Mouse (Mus musculus) erythroid progenitor cell, adult 5-6 weeks (primary cell): ENCODE data around the gene Rps4x. TPM values are rescaled to one million over a fixed set of nuclear protein-coding genes. Genes with fewer than 3 reads are reported as not detected.
"Not testable (repeated sequence)": the region's sequence is repeated elsewhere in the genome, so short reads cannot be mapped to it uniquely, and the experiment has no call there.

Experiments used
- ATAC-seq: replicated peaks from 2 replicates; pipeline ENCODE4 v1.8.0; 2016; ENCODE audit warnings: moderate number of reproducible peaks, mild to moderate bottlenecking, moderate TSS enrichment, inconsistent platforms; ENCODE audit not compliant: poor library complexity, low FRiP score, severe bottlenecking
- total RNA-seq, 2 experiments: library from RNA; stranded (forward) in 1 of 2; stranded (reverse) in 1 of 2; fragments of 150-400 nt in 1 of 2; fragments of 186-747, 209-891 nt in 1 of 2; gene quantifications; 2 replicates each; pipeline versions ENCODE4 v1.2.3 to v1.2.4; 2015 to 2017; ENCODE audit warnings: low replicate concordance in 2 of 2

Gene Rps4x
- total RNA-seq (2015; ENCODE audit: low replicate concordance): 982 and 1,015 TPM in 2 replicates
- total RNA-seq (2017; ENCODE audit: low replicate concordance): 394 and 635 TPM in 2 replicates

DNA sequence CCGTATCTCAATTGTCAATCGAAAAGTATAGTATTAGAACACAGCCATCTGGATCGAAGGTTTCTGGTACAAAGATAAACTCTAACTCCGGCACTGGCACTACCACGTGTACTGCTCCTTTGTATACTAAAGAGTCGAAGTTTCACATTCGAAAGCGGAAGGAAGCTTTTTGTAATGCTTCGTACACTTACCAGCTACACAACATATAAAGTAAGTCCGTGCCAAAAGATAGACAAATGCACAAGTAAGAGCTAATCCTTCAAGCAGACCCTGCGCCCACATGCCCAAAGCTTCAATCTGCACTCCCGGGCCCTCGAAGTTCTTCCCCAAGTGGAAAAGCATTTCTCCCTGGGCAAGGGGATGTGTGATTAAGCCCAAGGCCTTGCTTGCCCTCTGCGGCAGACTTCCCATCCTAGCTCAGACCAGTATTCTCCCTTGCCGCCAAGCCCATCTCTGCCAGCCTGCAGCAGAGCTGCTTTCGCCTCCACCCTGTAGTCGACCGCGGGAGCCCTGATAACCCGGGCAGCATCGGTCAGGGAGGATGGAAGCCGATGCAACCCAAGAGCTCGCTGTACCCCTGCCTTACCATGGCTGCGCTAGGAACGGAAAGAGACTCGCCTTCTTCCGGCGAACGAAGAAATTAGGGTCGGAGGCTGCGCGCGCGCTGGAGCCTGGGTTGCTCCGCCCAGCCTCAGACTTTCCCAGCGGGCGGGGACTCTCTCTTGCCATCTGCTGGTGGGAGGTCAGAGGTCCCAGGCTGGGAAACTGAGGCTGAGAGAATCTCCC is at the start of gene Rps4x:
Rps4x (minus strand) TSS at position 683 of the 786 bp plus-strand sequence.
- ATAC-seq: peak; percentile 95

DNA sequence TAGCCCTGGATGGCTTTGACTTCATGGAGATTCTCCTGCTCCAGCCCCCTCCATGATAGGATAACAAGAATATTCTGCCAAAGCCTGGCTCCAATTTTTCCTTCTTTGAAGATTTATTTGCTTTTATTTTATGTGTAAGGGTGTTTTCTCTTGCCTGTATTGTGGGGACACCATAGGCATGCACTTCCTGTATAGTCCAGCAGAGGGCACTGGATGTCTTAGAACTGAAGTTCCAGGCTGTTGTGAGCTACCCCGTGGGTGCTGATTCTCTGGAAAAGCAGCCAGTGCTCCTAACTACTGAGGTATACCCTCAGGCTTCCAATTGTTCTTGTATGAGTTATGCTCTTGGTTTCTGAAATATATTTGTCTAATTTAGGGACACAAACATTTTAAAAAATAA is 29.9 kb upstream of the Rps4x start:
- no peak for ATAC-seq

DNA sequence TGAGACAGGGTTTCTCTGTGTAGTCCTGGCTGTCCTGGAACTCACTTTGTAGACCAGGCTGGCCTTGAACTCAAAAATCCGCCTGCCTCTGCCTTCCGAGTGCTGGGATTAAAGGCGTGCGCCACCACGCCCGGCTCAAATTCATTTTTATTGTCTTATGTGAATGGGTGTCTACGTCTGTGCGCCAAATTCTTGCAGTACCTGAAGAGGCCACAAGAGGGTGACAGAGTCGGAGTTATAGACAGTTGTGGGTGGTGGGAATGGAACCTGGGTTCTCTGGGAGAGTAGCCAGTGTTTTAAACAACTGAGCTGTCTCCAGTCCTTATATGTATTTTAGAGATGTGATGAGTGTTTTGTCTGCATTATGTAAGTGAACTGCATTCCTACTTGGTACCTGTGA is 26.2 kb upstream of the Rps4x start:
- not testable (repeated sequence) for ATAC-seq

DNA sequence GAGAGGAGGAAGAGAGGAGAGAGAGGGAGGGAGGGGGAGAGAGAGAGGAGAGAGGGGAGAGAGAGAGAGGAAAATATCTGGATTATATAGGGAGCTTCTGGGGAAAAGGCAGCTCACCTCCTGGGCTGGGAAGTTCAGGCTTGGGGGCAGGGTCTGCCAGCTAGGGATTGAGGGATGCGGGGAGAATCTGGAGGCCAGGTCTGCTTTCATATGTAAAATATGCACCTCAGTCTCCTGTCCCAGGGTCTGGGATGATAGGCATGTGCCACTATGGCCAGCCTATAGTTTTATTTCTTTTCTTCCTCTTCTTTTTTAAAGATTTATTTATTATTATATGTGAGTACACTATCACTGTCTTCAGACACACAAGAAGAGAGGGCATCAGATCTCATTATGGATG is 1.6 kb upstream of the Rps4x start:
- no peak for ATAC-seq

DNA sequence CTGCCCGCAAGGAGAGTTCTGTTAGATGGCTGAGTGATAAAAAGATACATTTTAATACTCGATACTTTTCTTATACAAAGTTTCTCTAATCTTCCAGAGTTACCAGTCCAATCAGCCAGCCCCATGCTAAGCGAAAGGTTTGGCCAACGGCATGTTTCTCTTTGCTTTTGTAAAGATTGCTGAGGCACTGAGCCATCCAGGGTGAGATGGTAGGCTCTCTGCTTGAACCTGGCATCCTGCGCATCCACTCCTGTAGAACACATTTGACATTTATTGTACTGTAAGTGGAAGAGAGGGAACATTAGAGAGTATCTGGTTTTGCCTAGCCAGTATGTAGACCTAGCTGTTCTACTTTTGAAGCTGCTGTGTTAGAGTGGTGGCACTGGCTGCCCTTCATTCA is 387 bp upstream of the Rps4x start:
- 0 out of 2 replicates have a peak, but pooled peaks have one; percentile 6 for ATAC-seq

DNA sequence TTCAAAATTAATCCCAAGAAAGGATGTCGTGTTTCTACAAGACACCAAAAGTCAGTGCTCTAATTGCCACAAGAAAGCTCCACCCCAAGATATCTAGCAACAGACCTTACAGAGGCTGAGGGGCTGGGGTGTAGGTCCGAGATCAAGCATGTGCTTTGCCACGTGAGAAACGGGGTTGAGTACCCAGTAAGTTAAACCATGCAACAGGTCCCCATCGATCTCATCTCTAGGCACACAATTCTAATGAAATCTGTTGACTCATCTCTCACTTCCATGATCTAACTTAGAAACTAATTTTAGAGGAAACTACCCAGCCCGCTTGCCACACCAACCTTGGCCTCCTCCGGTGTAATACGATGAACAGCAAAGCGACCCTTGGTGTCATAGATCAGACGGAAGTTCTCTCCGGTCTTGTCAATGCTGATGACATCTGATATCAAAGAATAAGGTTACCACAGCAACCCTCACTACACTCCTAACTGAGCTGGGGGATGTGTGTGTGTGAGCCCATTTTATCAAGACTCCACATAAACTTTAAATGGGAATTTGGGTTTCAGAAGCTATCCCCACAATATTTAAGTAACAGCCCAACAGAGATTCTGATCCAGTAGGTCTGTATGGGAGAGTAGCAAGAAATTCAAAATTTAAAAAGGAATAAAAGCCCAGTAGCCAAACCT is 2.0 kb downstream of the Rps4x start:
- ATAC-seq: no peak

DNA sequence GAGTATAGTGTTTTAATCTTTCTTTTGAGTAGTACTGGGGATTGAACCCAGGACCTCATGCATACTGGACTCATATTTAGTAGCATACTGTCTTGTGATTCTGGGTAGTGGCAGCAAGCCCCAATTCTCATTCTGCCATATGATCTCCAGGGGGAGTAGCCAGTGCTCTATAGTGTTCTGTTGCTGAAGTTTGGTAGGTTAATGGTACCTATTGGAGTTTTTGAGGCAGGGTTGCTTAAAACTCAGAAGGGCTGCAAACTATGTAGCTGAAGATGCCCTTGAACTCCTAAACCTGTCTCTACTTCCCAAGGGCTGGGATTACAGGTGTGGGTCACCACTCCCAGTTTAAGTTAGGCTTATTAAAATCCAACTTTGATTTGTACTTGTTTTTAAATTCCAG is 6.6 kb downstream of the Rps4x start:
- no peak for ATAC-seq

DNA sequence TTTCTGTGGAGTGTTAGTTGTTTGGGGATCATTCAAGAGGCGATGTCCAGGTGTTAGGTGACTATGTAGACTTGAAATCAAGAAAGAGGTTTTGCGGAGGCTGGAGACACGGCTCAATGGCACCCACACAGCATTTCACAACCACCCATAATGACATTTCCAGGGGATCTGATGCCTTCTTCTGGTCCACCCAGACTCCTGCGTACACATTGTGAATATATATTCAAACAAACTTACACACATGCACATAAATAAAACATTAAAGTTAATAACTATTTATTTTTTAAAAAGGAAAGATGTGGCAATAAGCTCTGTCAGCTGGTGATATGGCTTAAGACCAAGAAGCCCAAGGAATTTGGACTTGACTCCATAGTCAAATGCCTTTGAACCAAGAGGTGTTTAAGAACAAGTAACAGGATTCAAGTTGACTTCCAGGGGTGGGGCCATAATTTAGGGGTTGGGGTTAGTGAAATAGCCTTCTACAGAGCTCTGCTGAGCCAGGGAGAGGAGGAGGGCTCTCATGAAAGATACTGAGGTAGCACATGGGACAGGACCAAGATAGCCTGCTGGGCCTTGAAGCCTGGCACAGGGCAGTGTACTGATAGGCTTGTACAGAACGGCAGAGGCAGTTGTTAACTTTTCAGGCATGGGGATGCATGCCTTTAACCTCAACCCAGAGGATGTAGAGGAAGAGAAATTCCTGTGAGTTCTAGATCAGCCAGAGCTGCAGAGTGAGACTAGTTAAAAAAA is 13.5 kb downstream of the Rps4x start:
- no peak for ATAC-seq

DNA sequence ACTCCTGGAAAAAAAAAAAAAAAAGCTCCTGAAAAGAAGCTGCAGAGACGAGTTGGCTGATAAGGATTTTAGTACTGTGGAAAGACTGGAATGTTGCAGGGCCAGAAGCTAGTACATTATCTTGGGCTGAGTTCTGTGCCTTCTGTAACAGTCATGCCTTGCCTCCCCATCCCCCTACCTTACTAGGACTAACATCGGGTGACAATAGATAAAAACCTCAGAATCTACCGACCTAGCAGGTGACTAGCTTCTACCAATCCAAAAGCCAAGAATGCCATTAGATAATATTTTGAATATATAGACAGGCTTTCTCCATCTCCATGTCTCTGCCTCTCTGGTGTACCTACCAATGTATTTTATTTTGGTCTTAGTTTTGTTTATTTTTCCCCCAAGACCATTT is 18.3 kb downstream of the Rps4x start:
- ATAC-seq: no peak

DNA sequence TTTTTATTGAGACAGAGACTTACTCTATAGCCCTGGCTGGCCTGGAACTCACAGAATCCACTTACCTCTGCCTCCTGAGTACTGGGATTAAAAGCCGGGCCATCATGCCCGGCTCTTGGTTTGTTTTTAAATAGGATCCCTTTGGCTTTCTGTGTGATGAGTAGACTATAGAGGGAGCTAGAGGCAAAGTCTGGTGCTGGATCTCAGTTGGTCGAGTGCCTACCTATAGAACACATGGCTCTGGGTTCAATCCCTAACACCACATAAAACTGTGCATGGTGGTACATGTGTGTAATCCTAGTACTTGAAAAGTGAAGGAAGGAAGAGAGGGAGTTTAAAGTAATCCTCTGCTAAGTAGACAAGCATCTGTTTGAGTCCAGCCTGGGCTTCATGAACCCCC is 19.1 kb downstream of the Rps4x start:
- ATAC-seq: no peak

DNA sequence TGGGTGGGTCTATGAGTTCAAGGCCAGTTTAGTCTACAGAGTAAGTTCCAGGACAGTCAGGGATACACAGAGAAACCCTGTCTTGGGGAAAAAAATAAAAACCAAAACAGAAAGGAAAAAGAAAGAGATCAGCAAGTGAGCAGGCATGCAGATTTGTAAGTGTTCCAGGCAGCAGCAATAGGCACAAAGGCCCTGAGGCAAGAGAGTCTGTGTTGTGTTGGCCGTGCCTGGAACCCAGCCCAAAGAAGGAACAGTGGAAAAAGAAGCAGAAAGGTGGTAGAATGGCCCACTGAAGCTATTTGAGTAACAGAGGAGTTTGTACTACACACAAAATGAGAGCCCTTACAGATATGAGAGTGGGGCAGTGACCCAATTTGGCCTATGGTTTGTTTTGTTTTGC is 19.5 kb downstream of the Rps4x start:
- ATAC-seq: no peak

DNA sequence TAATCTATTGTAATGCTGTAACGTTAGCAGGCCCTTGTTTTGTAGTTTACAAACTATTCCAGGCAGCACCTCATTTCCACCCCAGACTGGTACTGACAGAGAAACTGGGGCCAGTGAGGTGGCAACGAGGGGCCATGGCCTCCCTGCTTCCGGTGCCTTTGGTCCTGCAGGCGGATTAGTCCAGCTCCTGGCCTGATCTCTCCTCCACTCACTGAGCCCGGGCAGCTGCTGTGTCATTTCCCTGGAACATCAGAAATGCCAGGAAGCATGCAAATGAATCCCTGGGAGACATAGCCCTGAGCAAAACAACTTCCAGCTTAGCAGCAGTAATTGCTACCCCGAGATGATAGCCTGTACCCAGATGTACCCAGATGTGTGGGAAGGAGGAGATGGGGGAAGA is 22.2 kb downstream of the Rps4x start:
- ATAC-seq: no peak

DNA sequence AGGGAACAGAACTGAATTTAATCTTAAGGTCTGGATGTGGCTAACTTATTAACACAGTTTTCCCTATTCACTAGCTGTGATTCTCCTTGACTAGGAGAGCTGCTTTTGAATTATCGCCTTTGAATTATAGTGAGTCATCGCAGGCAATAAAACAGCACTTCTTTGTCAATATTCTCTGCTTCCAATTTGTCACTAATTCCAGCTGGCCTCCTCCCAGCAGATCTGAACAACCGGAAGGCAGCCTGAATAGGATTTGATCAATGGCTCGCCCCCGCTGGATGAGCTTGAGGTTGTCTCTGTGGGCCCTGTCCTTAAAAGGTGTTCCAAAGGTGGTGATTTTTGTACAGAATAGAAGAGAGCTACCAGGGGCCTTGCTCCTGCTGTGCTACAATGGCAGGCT is 22.7 kb downstream of the Rps4x start:
- no peak for ATAC-seq

DNA sequence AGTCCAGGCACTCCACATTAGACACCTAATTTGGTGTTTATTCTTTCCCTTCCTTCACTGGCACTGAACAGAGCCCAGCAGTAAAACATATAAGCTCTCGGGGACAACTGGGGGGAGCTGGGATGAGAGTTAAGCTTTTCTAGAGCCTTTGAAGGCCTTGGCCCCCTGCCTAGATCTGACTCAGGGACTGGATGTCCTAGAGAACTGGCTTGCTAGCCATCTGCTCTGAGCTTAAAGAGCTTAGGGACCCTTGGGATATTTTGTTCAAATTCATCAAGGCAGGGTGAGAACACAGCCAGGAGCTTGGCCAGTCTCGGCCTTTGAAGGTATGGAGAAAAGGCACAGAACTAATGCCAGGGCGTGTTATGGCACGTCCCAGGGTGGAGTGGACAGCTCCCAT is 25.7 kb downstream of the Rps4x start:
- ATAC-seq: no peak

DNA sequence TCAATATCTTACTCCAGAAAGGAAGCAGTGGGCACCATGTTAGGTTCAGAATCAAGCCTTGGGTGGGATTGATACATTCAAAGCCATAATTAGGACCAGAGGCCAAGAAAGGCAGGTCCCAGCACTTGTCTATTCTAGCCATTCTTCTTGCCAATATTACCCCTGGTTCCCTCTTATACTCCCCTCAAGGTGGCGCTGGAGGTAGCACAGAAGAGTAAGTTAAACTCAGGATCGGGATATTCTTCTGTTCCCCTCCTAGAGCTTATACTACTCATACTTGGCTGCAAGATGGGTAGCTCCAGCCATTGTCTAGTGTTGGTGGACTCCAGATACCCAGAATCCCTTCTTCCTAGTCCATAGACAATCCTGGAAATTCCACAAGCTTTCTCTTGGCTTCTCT is 26.1 kb downstream of the Rps4x start:
- no peak for ATAC-seq

DNA sequence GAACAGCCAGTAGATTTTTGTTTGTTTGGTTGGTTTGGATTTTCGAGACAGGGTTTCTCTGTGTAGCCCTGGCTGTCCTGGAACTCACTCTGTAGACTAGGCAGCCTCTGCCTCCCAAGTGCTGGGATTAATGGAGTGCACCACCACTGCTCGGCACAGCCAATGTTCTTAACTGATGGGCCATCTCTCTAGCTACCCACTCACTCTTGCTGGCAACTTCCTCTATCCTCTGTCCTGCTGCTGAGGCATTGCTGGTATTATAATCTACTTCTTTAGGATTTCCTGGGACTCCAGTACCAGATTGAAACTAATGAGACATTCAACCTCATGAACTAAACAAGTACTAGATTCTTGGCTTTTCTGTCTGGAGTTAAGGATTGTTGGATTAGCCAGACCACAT is 28.7 kb downstream of the Rps4x start:
- ATAC-seq: no peak

DNA sequence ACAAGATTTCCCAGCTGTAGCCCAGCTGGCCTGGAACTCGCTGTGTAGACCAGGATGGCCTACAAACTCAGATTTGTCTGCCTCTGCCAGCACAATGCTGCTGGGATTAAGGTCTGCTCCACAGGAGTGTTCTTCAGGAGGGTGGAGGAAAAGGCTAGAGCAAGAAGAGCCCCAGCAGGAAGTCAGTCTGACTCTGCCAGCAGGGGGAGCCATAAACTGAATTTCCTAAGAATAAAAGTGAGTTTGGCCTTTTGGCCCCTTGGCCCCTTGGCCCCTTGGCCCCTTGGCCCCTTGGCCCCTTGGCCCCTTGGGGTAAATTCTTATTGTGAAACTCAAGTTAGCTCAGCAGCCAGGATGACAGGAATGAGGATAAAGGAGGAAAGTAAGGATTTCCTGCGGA is 29.4 kb downstream of the Rps4x start:
- no peak for ATAC-seq

DNA sequence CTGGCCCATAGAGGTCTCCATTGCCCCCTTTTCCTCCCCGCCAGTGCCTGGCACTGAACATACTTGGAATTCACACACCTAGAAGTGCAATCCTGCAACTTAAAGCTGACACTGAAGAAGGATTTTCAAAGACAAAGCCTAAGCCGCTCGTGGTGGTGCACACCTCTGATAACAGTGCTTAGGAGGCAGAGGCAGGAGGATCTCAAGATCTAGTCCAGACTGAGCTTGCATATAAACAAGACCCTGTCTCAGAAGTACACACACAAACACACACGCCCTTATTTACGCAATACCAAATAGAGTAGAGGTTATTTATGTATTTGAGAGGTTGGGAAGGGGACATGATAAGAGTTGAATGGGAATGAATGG is 31.8 kb downstream of the Rps4x start:
- no peak for ATAC-seq

DNA sequence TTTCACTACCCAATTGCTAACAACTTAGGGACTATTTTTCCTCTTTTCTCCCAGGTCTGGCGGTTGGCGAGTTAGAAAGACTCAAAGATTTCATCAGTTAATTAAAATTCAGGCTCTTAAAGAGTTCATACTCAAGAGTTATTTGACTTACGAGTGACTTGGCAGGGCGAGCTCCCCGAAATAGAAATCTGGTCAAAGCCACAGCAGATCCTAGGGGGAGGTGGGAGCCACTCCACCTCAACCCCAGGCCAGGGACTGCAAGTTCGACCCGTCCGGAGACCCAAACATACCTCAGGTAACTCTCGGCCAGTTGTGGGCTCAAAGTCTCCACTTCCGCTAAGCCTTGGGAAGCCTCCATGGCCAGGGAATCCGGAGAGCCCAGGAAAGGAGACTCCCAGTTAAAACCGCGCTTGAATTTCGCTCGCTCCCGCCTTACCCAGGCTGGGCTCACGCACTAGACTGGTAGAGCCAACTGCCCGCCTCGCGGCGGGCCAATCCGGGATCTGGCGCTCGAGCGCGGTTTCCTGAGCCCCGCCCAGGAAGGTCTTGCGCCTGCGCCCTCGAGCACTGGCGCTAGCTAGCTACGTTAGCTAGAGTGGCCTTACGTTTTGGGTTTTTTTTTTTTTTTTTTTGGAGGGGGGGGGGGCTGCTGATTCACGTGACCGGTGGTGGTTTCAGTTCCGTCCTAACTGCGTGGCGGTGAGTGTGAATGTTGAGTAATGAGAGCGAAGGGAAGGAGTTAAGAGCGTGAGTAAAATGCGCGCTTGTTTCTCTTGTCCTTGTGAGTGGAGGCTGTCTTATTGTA is 32.4 kb downstream of the Rps4x start, which contains the start of gene Ercc6l:
Ercc6l (minus strand) TSS at position 474 of the 805 bp plus-strand sequence.
- ATAC-seq: peak; percentile 100

DNA sequence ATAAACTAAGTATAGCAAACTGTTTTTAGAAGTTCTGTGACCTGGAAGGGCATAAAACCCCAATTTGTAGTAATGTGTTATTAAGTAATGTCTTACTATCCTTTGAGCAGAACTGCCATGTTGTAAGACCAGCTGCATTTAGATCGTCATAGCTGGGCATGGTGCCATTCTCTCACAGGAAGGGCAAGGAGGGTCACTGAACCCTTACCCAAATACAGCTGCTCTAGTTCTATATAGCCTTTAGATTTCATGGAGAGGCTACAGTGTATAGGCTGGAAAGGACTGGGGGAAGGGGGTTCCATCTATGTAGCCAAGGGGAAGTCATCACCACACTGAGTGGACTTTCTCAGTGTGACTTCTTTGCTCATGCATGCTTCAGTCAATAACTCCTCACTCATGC is 48.0 kb downstream of the Rps4x start:
- no peak for ATAC-seq
